ENCODE assay signal across 23 mouse cellular contexts in genomic region chr10:126249176-126249575, GRCm38 (mm10).
DNase-seq lines count a peak whose midpoint lies in the region; ATAC-seq and TF ChIP-seq lines count a peak whose summit lies in the region.
"Had no signal": no experiment of that assay in that cellular context is flagged by ENCODE, and none has a peak within 500 bp of the region (broad histone marks: within the 10 kb centered on the region; RNA-seq: fewer than 3 reads in every experiment).

No protein-coding gene starts in this region.

- H3K4me2 ChIP-seq in heart, embryonic 11.5 days, result peak overlapping the region; percentile 29
- 0 out of 2 replicates have a peak overlapping the region, but pooled peaks have one; percentile 19 for H3K4me2 ChIP-seq in hindbrain, embryonic 13.5 days
- no peak overlapping the region for H3K4me2 ChIP-seq in hindbrain, embryonic 11.5 days (replicated peaks; ENCODE audit: low read depth, low read length)
- no peak overlapping the region for H3K4me2 ChIP-seq in limb, embryonic 11.5 days (ENCODE audit: low read depth, severe bottlenecking)
- H3K4me2 ChIP-seq in hindbrain, postnatal 0 days (ENCODE audit: low read depth, low read length), result peak overlapping the region; percentile 23; the same call in 1 of the 2 replicates
- H3K4me2 ChIP-seq: limb, embryonic 12.5 days; liver, embryonic 12.5 days had no signal

- no peak for ATAC-seq in heart, embryonic 11.5 days (replicated peaks; ENCODE audit: insufficient number of reproducible peaks, low FRiP score, low TSS enrichment)
- ATAC-seq in hindbrain, embryonic 13.5 days (ENCODE audit: low FRiP score), result no peak
- ATAC-seq in hindbrain, embryonic 11.5 days (ENCODE audit: low FRiP score), result no peak
- no peak for ATAC-seq in limb, embryonic 11.5 days (ENCODE audit: insufficient number of reproducible peaks, low FRiP score, low TSS enrichment, low read depth)
- no peak for ATAC-seq in hindbrain, postnatal 0 days
- ATAC-seq: intestine, embryonic 16.5 days; liver, embryonic 12.5 days had no signal

- H3K9me3 ChIP-seq in heart, embryonic 11.5 days (replicated peaks; ENCODE audit: control insufficient read depth, low read length), result no peaks in the 10 kb centered on the region
- no peaks in the 10 kb centered on the region for H3K9me3 ChIP-seq in hindbrain, embryonic 13.5 days
- no peaks in the 10 kb centered on the region for H3K9me3 ChIP-seq in hindbrain, embryonic 11.5 days (ENCODE audit: control insufficient read depth, low read length)
- H3K9me3 ChIP-seq in limb, embryonic 11.5 days (ENCODE audit: control insufficient read depth, low read length), result no peaks in the 10 kb centered on the region
- no peaks in the 10 kb centered on the region for H3K9me3 ChIP-seq in limb, embryonic 10.5 days (replicated peaks)
- no peaks in the 10 kb centered on the region for H3K9me3 ChIP-seq in hindbrain, postnatal 0 days (ENCODE audit: low read length)
- H3K9me3 ChIP-seq: limb, embryonic 12.5 days; liver, embryonic 12.5 days had no signal

- no peaks in the 10 kb centered on the region for H3K4me1 ChIP-seq in heart, embryonic 11.5 days (ENCODE audit: control insufficient read depth, insufficient read depth, low read length)
- 0 out of 2 replicates have a peak, but pooled peaks cover 5% of the 10 kb centered on the region for H3K4me1 ChIP-seq in hindbrain, embryonic 13.5 days (replicated peaks)
- no peaks in the 10 kb centered on the region for H3K4me1 ChIP-seq in hindbrain, embryonic 11.5 days (replicated peaks; ENCODE audit: control insufficient read depth, insufficient read depth, low read length)
- H3K4me1 ChIP-seq in limb, embryonic 11.5 days (ENCODE audit: control insufficient read depth, insufficient read depth, low read length), result 0 out of 2 replicates have a peak, but pooled peaks cover 2% of the 10 kb centered on the region
- peaks cover 3% of the 10 kb centered on the region; the same call in 1 of the 2 replicates for H3K4me1 ChIP-seq in limb, embryonic 10.5 days
- H3K4me1 ChIP-seq in hindbrain, postnatal 0 days (ENCODE audit: insufficient read depth, low read length), result no peaks in the 10 kb centered on the region
- H3K4me1 ChIP-seq: limb, embryonic 12.5 days; liver, embryonic 12.5 days; megakaryocyte, embryonic 14.5 days had no signal

- intact Hi-C loops in heart, postnatal 10 days (cut with DNase I), result no loop called here

- DNase-seq in heart, postnatal 10 days, result no peak
- DNase-seq in hindbrain, embryonic 11.5 days (ENCODE audit: low spot score), result no peak
- peak; percentile 15 for DNase-seq in limb, embryonic 11.5 days (ENCODE audit: low spot score)
- DNase-seq in limb, embryonic 10.5 days (ENCODE audit: low spot score), result no peak
- DNase-seq in hindbrain, postnatal 0 days (ENCODE audit: low spot score), result no peak
- DNase-seq in ovary, adult 18-20 months (ENCODE audit: low spot score), result no peak
- DNase-seq: adrenal gland, postnatal 36 days; B cell, adult 2 months; cerebellum, adult 18-20 months; cerebellum, postnatal 25 days; embryo, embryonic 11 days; gastrocnemius, postnatal 25 days; kidney, postnatal 4 days; lung, adult 2 months; right cerebral cortex, postnatal 14 days; spleen, adult 18-20 months; thymus, postnatal 25 days had no signal

- no peaks in the 10 kb centered on the region for H3K36me3 ChIP-seq in heart, embryonic 11.5 days (ENCODE audit: control insufficient read depth, insufficient read depth, low read length)
- H3K36me3 ChIP-seq in hindbrain, embryonic 13.5 days, result no peaks in the 10 kb centered on the region
- no peaks in the 10 kb centered on the region for H3K36me3 ChIP-seq in hindbrain, embryonic 11.5 days (ENCODE audit: control insufficient read depth, insufficient read depth, low read length)
- H3K36me3 ChIP-seq in limb, embryonic 11.5 days (ENCODE audit: control insufficient read depth, insufficient read depth, low read length), result no peaks in the 10 kb centered on the region
- no peaks in the 10 kb centered on the region for H3K36me3 ChIP-seq in limb, embryonic 10.5 days
- H3K36me3 ChIP-seq in hindbrain, postnatal 0 days (ENCODE audit: insufficient read depth, low read length), result no peaks in the 10 kb centered on the region
- H3K36me3 ChIP-seq: limb, embryonic 12.5 days; liver, embryonic 12.5 days had no signal

- H3K9ac ChIP-seq in heart, embryonic 11.5 days (ENCODE audit: low read depth, low read length), result no peak overlapping the region
- no peak overlapping the region for H3K9ac ChIP-seq in hindbrain, embryonic 13.5 days
- no peak overlapping the region for H3K9ac ChIP-seq in hindbrain, embryonic 11.5 days (ENCODE audit: low read depth, low read length)
- no peak overlapping the region for H3K9ac ChIP-seq in limb, embryonic 11.5 days (ENCODE audit: low read length)
- no peak overlapping the region for H3K9ac ChIP-seq in hindbrain, postnatal 0 days (replicated peaks; ENCODE audit: low read length)
- H3K9ac ChIP-seq: limb, embryonic 12.5 days; liver, embryonic 12.5 days had no signal

- no peak for TF ChIP-seq CTCF in hindbrain, postnatal 0 days (IDR thresholded peaks at IDR 0.05; ENCODE audit: low read depth)

- 64% methylated on average over 12 of the region's 12 CpGs for WGBS in heart, embryonic 11.5 days (ENCODE audit: insufficient replicate concordance)
- WGBS in hindbrain, embryonic 13.5 days, result 53% methylated on average over 12 of the region's 12 CpGs
- WGBS in hindbrain, embryonic 11.5 days, result 71% methylated on average over 12 of the region's 12 CpGs
- WGBS in limb, embryonic 11.5 days, result 95% methylated on average over 12 of the region's 12 CpGs
- WGBS in limb, embryonic 10.5 days, result 94% methylated on average over 12 of the region's 12 CpGs
- WGBS in hindbrain, postnatal 0 days, result 57% methylated on average over 12 of the region's 12 CpGs

- H3K27me3 ChIP-seq in heart, embryonic 11.5 days (ENCODE audit: control insufficient read depth, insufficient read depth, low read length), result no peaks in the 10 kb centered on the region
- no peaks in the 10 kb centered on the region for H3K27me3 ChIP-seq in hindbrain, embryonic 13.5 days
- no peaks in the 10 kb centered on the region for H3K27me3 ChIP-seq in hindbrain, embryonic 11.5 days (ENCODE audit: control insufficient read depth, insufficient read depth, low read length)
- no peaks in the 10 kb centered on the region for H3K27me3 ChIP-seq in limb, embryonic 11.5 days (ENCODE audit: control insufficient read depth, insufficient read depth, low read length)
- no peaks in the 10 kb centered on the region for H3K27me3 ChIP-seq in limb, embryonic 10.5 days (ENCODE audit: low read depth, poor library complexity, severe bottlenecking)
- no peaks in the 10 kb centered on the region for H3K27me3 ChIP-seq in hindbrain, postnatal 0 days (ENCODE audit: insufficient read depth, low read length)
- H3K27me3 ChIP-seq: limb, embryonic 12.5 days; liver, embryonic 12.5 days; megakaryocyte, embryonic 14.5 days had no signal

- H3K4me3 ChIP-seq in heart, embryonic 11.5 days (ENCODE audit: low read depth, low read length), result no peak overlapping the region
- no peak overlapping the region for H3K4me3 ChIP-seq in hindbrain, embryonic 13.5 days
- H3K4me3 ChIP-seq in hindbrain, embryonic 11.5 days (ENCODE audit: low read depth, low read length), result no peak overlapping the region
- no peak overlapping the region for H3K4me3 ChIP-seq in limb, embryonic 11.5 days (ENCODE audit: low read depth, low read length)
- no peak overlapping the region for H3K4me3 ChIP-seq in limb, embryonic 10.5 days
- no peak overlapping the region for H3K4me3 ChIP-seq in hindbrain, postnatal 0 days (ENCODE audit: low read length)
- H3K4me3 ChIP-seq: limb, embryonic 12.5 days; liver, embryonic 12.5 days; megakaryocyte, embryonic 14.5 days had no signal

- H3K27ac ChIP-seq in heart, embryonic 11.5 days (ENCODE audit: low read depth, low read length), result no peak overlapping the region
- no peak overlapping the region; the same call in 1 of the 2 replicates for H3K27ac ChIP-seq in hindbrain, embryonic 13.5 days
- no peak overlapping the region for H3K27ac ChIP-seq in hindbrain, embryonic 11.5 days (ENCODE audit: low read depth, low read length)
- H3K27ac ChIP-seq in limb, embryonic 11.5 days (replicated peaks; ENCODE audit: low read depth, low read length), result no peak overlapping the region
- H3K27ac ChIP-seq in limb, embryonic 10.5 days, result no peak overlapping the region
- no peak overlapping the region for H3K27ac ChIP-seq in hindbrain, postnatal 0 days
- H3K27ac ChIP-seq: limb, embryonic 12.5 days; liver, embryonic 12.5 days had no signal

Comparison
In these comparisons a context has a peak if more than half of its experiments do, and no peak if none do; other contexts are left out.
1. H3K4me2 ChIP-seq: peak in heart, embryonic 11.5 days (single experiment), hindbrain, embryonic 13.5 days (single experiment) and hindbrain, postnatal 0 days (single experiment); none in hindbrain, embryonic 11.5 days (single experiment) and limb, embryonic 11.5 days (single experiment).